Mouse (Mus musculus): ENCODE results near the gene Cpsf6. TPM values are rescaled to one million over a fixed set of nuclear protein-coding genes. Genes with fewer than 3 reads are reported as not detected.
A peak's percentile ranks its signal among the peaks of the same experiment; 100 is the strongest.

The Cpsf6 gene
- polyA plus RNA-seq, 1 experiment from 2014 or later: 61.0 TPM

DNA sequence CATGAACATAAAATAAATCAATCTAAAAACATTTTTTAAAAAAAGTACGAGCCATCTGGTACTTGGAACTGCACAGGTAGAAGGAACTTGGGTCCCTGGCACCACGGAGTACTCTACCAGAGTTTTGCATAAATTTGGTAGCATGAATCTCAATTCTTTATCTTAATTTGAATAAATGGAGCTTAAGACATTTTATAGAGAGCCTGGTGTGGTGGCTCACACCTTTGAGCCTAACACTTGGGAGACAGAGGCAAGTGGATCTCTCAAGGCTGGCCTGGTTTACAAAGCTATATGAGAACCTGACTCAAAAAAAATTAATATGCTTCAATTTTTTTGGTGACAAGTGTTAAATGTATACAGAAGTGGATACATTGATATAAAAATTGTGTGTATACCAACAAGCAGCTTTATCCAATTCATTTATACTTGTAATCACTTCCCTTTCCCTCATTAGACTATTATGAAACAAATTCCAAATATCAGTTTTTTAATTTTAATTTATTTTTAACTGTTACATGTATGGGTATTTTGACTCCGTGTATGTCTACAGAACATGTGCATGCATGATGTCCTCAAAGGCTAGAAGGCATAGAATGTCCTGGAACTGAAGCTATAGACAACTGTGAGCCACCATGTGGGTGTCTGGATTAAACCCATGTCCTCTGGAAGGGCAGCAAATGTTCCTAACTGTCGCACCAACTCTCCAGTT lies 20.6 kb upstream of the Cpsf6 start:
- no peak overlapping the region for H3K4me3 ChIP-seq (ENCODE audit: low read depth, low read length)
- no peak overlapping the region for H3K27ac ChIP-seq (ENCODE audit: low read length)
- H3K4me1 ChIP-seq (ENCODE audit: insufficient read depth, low read depth, low read length): no peaks in the 10 kb centered on the region
- H3K4me2 ChIP-seq (replicated peaks; ENCODE audit: low read depth, low read length): no peak overlapping the region
- 79% methylated on average over 4 of the region's 4 CpGs for WGBS
- TF ChIP-seq EP300 (IDR thresholded peaks at IDR 0.05): no peak
- TF ChIP-seq CTCF (IDR thresholded peaks at IDR 0.05): no peak
- no peaks in the 10 kb centered on the region for H3K36me3 ChIP-seq (ENCODE audit: insufficient read depth, low read length)
- no peak for DNase-seq (ENCODE audit: low spot score)
- ATAC-seq: no peak
- H3K9ac ChIP-seq (replicated peaks; ENCODE audit: low read depth): no peak overlapping the region
- H3K27me3 ChIP-seq (replicated peaks; ENCODE audit: insufficient read depth, low read length): no peaks in the 10 kb centered on the region
- no peaks in the 10 kb centered on the region for H3K9me3 ChIP-seq (ENCODE audit: low read length)

DNA sequence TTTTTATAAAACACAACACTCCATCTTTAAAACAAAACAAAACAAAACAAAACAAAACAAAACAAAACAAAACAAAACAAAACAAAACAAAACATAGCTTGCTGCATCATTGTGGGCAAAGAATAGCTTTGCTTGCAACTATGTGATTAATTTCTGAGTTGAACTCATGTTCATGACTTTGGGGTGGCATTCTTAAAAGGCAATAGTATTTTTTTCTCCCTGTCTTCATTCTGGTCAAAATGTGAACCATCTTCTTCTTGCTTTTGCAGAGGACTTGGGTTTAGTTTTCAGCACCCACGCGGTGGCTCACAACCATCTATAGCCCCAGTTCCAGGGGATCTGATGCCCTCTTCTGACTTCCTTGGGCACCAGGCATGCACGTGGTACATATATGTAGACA lies 20.0 kb upstream of the Cpsf6 start:
- Histone ChIP-seq H3K9me3 (ENCODE audit: low read length) (no peaks in the 10 kb centered on the region), H3K9ac (replicated peaks; ENCODE audit: low read depth) (no peak overlapping the region), H3K4me1 (ENCODE audit: insufficient read depth, low read depth, low read length) (no peaks in the 10 kb centered on the region), H3K4me2 (replicated peaks; ENCODE audit: low read depth, low read length) (no peak overlapping the region), H3K27ac (ENCODE audit: low read length) (no peak overlapping the region), H3K36me3 (ENCODE audit: insufficient read depth, low read length) (no peaks in the 10 kb centered on the region), H3K27me3 (replicated peaks; ENCODE audit: insufficient read depth, low read length) (no peaks in the 10 kb centered on the region), H3K4me3 (ENCODE audit: low read depth, low read length) (no peak overlapping the region)
- DNase-seq (ENCODE audit: low spot score) (no peak), ATAC-seq (no peak)
- no peak for TF ChIP-seq EP300 (IDR thresholded peaks at IDR 0.05)
- no peak for TF ChIP-seq CTCF (IDR thresholded peaks at IDR 0.05)
- WGBS: 86% methylated on average over 3 of the region's 3 CpGs

DNA sequence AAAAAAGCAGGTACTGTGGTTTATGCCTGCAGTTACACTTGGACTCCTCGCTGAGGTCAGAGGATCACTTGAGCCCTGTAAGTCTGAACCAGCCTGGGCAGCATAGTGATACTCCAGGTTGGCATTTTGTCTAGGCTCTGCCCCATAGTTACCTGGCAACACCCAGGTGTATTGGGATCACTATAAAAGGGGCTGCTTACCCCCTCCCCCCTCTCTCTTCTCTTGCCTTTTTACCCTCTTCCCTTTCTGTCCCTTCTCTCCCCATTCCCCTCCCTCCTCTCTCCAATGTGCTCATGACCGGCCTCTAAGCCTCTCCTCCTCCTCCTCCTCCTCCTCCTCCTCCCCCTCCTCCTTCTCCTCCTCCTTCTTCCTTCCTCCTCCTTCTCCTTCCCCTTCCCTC lies 19.4 kb upstream of the Cpsf6 start:
- Histone ChIP-seq H3K27ac (ENCODE audit: low read length) (no peak overlapping the region), H3K9ac (replicated peaks; ENCODE audit: low read depth) (no peak overlapping the region), H3K4me1 (ENCODE audit: insufficient read depth, low read depth, low read length) (no peaks in the 10 kb centered on the region), H3K4me2 (replicated peaks; ENCODE audit: low read depth, low read length) (no peak overlapping the region), H3K36me3 (ENCODE audit: insufficient read depth, low read length) (no peaks in the 10 kb centered on the region), H3K27me3 (replicated peaks; ENCODE audit: insufficient read depth, low read length) (no peaks in the 10 kb centered on the region), H3K4me3 (ENCODE audit: low read depth, low read length) (no peak overlapping the region), H3K9me3 (ENCODE audit: low read length) (no peaks in the 10 kb centered on the region)
- TF ChIP-seq CTCF (IDR thresholded peaks at IDR 0.05) (no peak), EP300 (IDR thresholded peaks at IDR 0.05) (no peak)
- DNase-seq (ENCODE audit: low spot score) (no peak), ATAC-seq (no peak)
- 48% methylated on average over 2 of the region's 2 CpGs for whole genome bisulfite sequencing

DNA sequence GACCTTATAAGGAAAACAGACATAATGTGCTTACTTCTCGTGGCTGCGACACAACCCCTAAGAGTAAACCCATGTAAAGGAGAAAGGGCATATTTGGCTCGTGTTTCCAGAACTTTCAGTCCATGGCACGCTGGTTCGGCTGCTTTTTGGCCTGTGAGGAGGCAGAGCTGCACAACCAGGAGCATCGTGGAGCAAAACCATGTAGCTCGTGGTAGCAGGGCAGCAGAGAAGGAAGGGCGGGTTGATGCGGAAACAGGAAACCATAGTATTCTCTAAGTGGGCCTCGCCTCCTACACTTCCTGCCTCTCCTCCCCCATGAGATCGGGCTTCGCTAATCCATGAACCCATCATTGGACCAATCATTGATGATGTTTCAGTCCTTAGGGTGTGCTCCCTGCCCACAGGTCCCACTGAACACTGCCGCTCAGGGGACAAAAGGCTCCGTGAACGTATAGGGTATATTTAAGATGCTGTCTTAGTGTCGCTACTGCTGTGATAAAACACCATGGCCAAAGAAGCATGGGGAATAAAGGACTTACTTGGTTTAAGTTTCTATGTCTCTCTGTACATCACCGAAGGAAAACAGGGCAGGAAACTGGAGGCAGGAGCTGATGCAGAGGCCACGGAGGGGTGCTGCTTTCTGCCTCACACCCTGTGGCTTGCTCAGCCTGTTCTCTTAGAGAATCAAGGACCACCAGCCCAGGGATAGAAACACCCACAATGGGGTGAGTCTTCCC lies 18.4 kb upstream of the Cpsf6 start:
- no peak overlapping the region for H3K4me2 ChIP-seq (replicated peaks; ENCODE audit: low read depth, low read length)
- no peak overlapping the region for H3K27ac ChIP-seq (ENCODE audit: low read length)
- H3K9ac ChIP-seq (replicated peaks; ENCODE audit: low read depth): no peak overlapping the region
- no peaks in the 10 kb centered on the region for H3K4me1 ChIP-seq (ENCODE audit: insufficient read depth, low read depth, low read length)
- no peaks in the 10 kb centered on the region for H3K27me3 ChIP-seq (replicated peaks; ENCODE audit: insufficient read depth, low read length)
- no peaks in the 10 kb centered on the region for H3K36me3 ChIP-seq (ENCODE audit: insufficient read depth, low read length)
- no peak for DNase-seq (ENCODE audit: low spot score)
- no peaks in the 10 kb centered on the region for H3K9me3 ChIP-seq (ENCODE audit: low read length)
- 68% methylated on average over 18 of the region's 18 CpGs for WGBS
- no peak for ATAC-seq
- TF ChIP-seq EP300 (IDR thresholded peaks at IDR 0.05) (no peak), CTCF (IDR thresholded peaks at IDR 0.05) (no peak)
- H3K4me3 ChIP-seq (ENCODE audit: low read depth, low read length): no peak overlapping the region

DNA sequence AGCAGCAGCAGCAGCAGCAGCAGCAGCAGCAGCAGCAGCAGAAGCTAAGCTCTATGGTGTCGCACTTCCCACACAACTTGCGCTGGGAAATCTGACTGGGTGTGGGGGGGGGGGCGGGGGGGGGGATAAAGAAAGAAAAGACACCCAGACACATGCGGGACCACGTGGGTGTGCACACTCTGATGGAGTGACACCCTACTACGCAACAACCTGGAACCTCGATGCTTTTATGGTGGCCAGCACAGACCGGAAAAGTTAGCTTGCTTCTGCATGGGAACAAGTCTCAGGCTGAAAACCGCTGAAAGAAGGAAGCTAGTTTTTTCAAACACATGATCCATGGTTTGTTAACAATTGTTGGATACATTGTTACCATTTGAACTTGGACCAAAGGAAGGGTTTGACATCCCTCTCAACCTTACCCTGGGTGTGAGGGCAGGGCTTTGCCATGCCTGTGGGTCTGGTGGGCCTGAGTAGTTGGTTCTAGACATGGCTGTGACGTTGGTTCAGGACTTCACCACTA lies 17.4 kb upstream of the Cpsf6 start:
- no peak overlapping the region for H3K27ac ChIP-seq (ENCODE audit: low read length)
- TF ChIP-seq EP300 (IDR thresholded peaks at IDR 0.05) (no peak), CTCF (IDR thresholded peaks at IDR 0.05) (no peak)
- no peaks in the 10 kb centered on the region for H3K27me3 ChIP-seq (replicated peaks; ENCODE audit: insufficient read depth, low read length)
- H3K36me3 ChIP-seq (ENCODE audit: insufficient read depth, low read length): no peaks in the 10 kb centered on the region
- H3K9ac ChIP-seq (replicated peaks; ENCODE audit: low read depth): no peak overlapping the region
- 54% methylated on average over 8 of the region's 10 CpGs for WGBS
- H3K4me1 ChIP-seq (ENCODE audit: insufficient read depth, low read depth, low read length): no peaks in the 10 kb centered on the region
- DNase-seq (ENCODE audit: low spot score) (no peak), ATAC-seq (no peak)
- peak overlapping the region; percentile 35; the same call in 1 of the 2 replicates for H3K4me2 ChIP-seq (replicated peaks; ENCODE audit: low read depth, low read length)
- H3K4me3 ChIP-seq (ENCODE audit: low read depth, low read length): no peak overlapping the region
- no peaks in the 10 kb centered on the region for H3K9me3 ChIP-seq (ENCODE audit: low read length)

DNA sequence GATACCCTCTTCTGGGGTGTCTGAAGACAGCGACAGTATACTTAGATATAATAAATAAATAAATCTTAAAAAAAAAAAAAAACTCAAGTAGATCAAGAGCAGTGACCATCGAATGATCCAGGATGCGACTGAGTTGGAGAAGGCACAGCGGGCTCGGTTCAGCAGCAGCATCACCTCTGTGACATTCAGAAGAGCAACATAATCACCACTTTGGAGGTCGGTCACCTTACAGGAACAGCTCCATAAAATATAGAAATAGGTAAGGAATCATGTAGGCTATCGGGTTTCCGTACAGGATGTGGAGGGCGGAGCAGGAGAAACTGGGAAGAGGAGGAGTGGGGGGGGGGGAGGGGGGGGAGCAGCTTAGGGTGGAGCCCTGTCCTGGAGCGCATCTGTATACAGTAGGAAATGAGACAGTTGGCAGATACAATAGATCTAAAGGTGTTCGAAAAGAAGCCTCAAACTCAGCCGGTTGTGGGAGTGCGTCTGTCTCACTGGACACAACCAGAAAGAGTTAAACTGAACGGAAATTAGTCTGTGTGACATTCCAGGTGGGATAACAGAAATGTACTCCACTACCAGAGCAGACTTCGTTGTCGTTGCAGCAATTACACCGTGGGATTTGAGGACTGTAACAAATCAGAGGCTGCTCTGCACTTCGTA lies 16.7 kb upstream of the Cpsf6 start:
- ATAC-seq (0 out of 2 replicates have a peak, but pooled peaks have one; percentile 11), DNase-seq (ENCODE audit: low spot score) (peak; percentile 9)
- H3K36me3 ChIP-seq (ENCODE audit: insufficient read depth, low read length): no peaks in the 10 kb centered on the region
- peak overlapping the region; percentile 35; the same call in 1 of the 2 replicates for H3K4me2 ChIP-seq (replicated peaks; ENCODE audit: low read depth, low read length)
- no peak for TF ChIP-seq CTCF (IDR thresholded peaks at IDR 0.05)
- TF ChIP-seq EP300 (IDR thresholded peaks at IDR 0.05): no peak
- 34% methylated on average over 18 of the region's 18 CpGs for WGBS
- no peak overlapping the region for H3K27ac ChIP-seq (ENCODE audit: low read length)
- no peaks in the 10 kb centered on the region for H3K27me3 ChIP-seq (replicated peaks; ENCODE audit: insufficient read depth, low read length)
- no peak overlapping the region for H3K9ac ChIP-seq (replicated peaks; ENCODE audit: low read depth)
- H3K4me1 ChIP-seq (ENCODE audit: insufficient read depth, low read depth, low read length): no peaks in the 10 kb centered on the region
- no peaks in the 10 kb centered on the region for H3K9me3 ChIP-seq (ENCODE audit: low read length)
- H3K4me3 ChIP-seq (ENCODE audit: low read depth, low read length): no peak overlapping the region

All from lung, postnatal 0 days (tissue).